Mouse (Mus musculus) megakaryocyte-erythroid progenitor cell, adult 5-6 weeks (primary cell): ENCODE results near the gene Lipn. TPM values are rescaled to one million over a fixed set of nuclear protein-coding genes. Genes with fewer than 3 reads are reported as not detected.

Source experiments
- total RNA-seq, 2 experiments: library from RNA; stranded (forward) in 1 of 2; stranded (reverse) in 1 of 2; fragments of 200-1000, 215-1000 nt in 1 of 2; fragments of >200 nt in 1 of 2; fragmentation: Nextera tagmentation in 1 of 2; gene quantifications; 2 replicates each; pipeline ENCODE4 v1.2.3; 2014 to 2017

Lipn gene
- total RNA-seq, 2 experiments from 2014 or later = not detected

Other genes with a start within 250 kb of the Lipn start
- not detected in 2 replicates for gene Lipf, start 106.2 kb upstream of the Lipn start, total RNA-seq (2014; fragmentation: Nextera tagmentation)
- not detected in 2 replicates for gene Lipf, start 106.2 kb upstream of the Lipn start, total RNA-seq (2017)
- not detected in 2 replicates for gene Lipk, start 59.1 kb upstream of the Lipn start, total RNA-seq (2014; fragmentation: Nextera tagmentation)
- gene Lipk, start 59.1 kb upstream of the Lipn start, total RNA-seq (2017) = not detected in 2 replicates
- gene Lipm, start 33.6 kb downstream of the Lipn start, total RNA-seq (2014; fragmentation: Nextera tagmentation) = not detected in 2 replicates
- gene Lipm, start 33.6 kb downstream of the Lipn start, total RNA-seq (2017) = not detected in 2 replicates
- not detected in 2 replicates for gene Ankrd22, start 98.7 kb downstream of the Lipn start, total RNA-seq (2014; fragmentation: Nextera tagmentation)
- not detected in 2 replicates for gene Ankrd22, start 98.7 kb downstream of the Lipn start, total RNA-seq (2017)
- 4.5 and 15.8 TPM in 2 replicates for gene Stambpl1, start 124.9 kb downstream of the Lipn start, total RNA-seq (2014; fragmentation: Nextera tagmentation)
- 4.0 and 5.8 TPM in 2 replicates for gene Stambpl1, start 124.9 kb downstream of the Lipn start, total RNA-seq (2017)
- gene Acta2, start 188.2 kb downstream of the Lipn start, total RNA-seq (2014; fragmentation: Nextera tagmentation) = not detected in 2 replicates
- gene Acta2, start 188.2 kb downstream of the Lipn start, total RNA-seq (2017) = not detected in 2 replicates
- not detected in 2 replicates for gene Fas, start 223.3 kb downstream of the Lipn start, total RNA-seq (2014; fragmentation: Nextera tagmentation)
- 1.2 and 1.8 TPM in 2 replicates for gene Fas, start 223.3 kb downstream of the Lipn start, total RNA-seq (2017)